Mouse (Mus musculus) brown adipose tissue, adult 24 weeks (tissue): ENCODE data around the gene App. TPM values are rescaled to one million over a fixed set of nuclear protein-coding genes. Genes with fewer than 3 reads are reported as not detected.

Source experiments
- H3K27ac ChIP-seq: fragments of 200-500 bp; replicated peaks from 2 replicates; pipeline ENCODE4 v1.5.1; 2012; ENCODE audit warnings: low read depth, mild to moderate bottlenecking, low read length
- H3K4me1 ChIP-seq: fragments of 200-500 bp; 2 replicates; pipeline ENCODE4 v1.6.1; 2012; ENCODE audit warnings: low read length, mixed read lengths; ENCODE audit not compliant: control insufficient read depth, insufficient read depth, insufficient read length
- H3K4me3 ChIP-seq: fragments of 200-500 bp; 2 replicates; pipeline ENCODE4 v1.5.1; 2012; ENCODE audit warnings: low read depth, mild to moderate bottlenecking, low read length, moderate library complexity; ENCODE audit not compliant: insufficient read depth
- polyA plus RNA-seq: library from polyadenylated mRNA; stranded (reverse); fragments of >200 nt; gene quantifications from 2 replicates; pipeline ENCODE4 v1.2.4, GENCODE M21; 2012; ENCODE audit not compliant: missing spikeins, insufficient read depth, insufficient read length

Gene App
- 71.4 and 80.5 TPM in 2 replicates for polyA plus RNA-seq

DNA sequence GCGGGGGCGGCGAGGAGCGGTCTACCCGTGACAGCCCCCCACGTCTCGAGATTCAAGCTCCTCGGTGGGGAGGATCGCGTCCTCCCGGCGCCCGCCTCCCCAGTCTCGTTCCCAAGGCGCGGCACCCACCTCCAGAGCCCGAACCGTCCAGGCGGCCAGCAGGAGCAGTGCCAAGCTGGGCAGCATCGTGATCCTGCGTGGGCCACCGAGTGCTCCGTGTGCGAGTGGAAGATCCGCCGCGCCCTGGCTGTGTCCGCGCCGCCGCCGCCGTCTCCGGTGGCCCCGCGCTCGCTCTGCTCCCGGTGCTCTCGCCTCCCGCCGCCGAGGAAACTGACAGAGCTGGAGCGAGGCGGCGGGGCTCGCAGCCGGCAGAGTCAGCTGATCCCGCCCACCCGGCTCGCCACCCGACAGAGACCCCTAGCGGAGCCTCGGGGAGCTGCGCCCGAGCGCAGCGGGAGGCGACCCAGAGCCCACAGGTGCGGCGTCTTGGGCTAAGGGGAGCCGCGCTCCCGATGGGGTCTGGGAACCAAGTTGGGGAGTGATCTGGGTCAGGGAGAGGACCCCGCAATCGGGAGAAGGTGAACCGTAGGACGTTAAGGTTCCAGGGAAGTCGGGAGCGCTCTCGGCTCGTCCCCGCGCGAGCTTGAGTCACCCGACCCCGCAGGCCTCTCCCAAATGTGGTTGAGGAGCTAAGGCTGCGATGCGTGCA, at the start of gene App:
Gene App (minus strand): TSS at position 394 of the 709 bp plus-strand sequence.
- H3K4me3 ChIP-seq = peak within 1 kb of the TSS; percentile 98
- H3K4me1 ChIP-seq = peaks cover 11% of the 10 kb centered on the region
- H3K27ac ChIP-seq = peak within 1 kb of the TSS; percentile 83

GRCm38 (mm10) chr16:85215846-85216245, 42.3 kb upstream of the App start:
- H3K4me3 ChIP-seq = no peak overlapping the region
- H3K27ac ChIP-seq = no peak overlapping the region
- H3K4me1 ChIP-seq = no peaks in the 10 kb centered on the region

GRCm38 (mm10) chr16:85215173-85215572, 41.6 kb upstream of the App start:
- Histone ChIP-seq H3K4me1 (no peaks in the 10 kb centered on the region), H3K4me3 (no peak overlapping the region), H3K27ac (no peak overlapping the region)

DNA sequence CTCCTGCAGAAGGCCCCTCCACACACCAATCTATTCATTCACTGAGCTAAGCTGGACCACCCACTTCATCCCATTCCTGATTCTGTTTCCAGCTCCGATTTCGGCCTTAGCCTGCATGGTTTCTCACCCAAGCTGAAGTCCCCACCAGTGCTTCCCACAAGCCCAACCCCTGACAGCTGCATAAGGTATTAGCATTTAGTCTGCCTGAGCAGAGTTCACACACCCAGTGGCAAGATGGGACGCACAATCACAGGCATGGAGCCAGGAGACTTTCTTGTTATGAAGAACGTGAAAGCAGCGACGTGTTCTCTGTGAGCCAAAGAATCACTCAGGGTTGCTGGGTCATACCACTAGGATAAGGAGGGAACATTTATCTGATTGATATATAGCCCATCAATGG, 22.1 kb upstream of the App start:
- H3K27ac ChIP-seq = no peak overlapping the region
- H3K4me3 ChIP-seq = no peak overlapping the region
- peaks cover 2% of the 10 kb centered on the region; the same call in 1 of the 2 replicates for H3K4me1 ChIP-seq

- Histone ChIP-seq H3K4me1 (peaks cover 2% of the 10 kb centered on the region; the same call in 1 of the 2 replicates), H3K4me3 (no peak overlapping the region), H3K27ac (no peak overlapping the region)
Observed at GRCm38 (mm10) chr16:85195167-85195566, 21.6 kb upstream of the App start.

DNA sequence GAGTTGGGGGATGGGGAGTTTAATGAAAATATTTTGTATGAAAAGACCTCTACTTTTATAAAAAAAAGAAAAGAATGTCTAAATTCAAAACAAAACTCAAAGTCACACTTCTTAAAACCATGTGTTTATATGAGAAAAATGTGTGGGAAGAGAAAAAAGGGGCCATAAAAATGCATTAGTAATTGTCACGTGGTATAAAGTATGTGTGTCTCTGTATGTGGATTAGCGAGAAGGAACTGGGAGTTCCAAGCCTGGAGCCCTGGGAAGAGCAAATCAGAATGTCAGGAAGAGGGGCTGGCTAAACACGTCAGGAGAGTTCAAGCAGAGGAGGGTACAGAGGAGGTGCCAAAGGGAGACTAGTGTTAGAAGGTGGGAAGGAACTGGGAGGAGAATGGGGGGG, 7.9 kb upstream of the App start:
- H3K4me1 ChIP-seq = no peaks in the 10 kb centered on the region; the same call in 1 of the 2 replicates
- H3K4me3 ChIP-seq = no peak overlapping the region
- H3K27ac ChIP-seq = no peak overlapping the region

GRCm38 (mm10) chr16:85180710-85181109, 7.1 kb upstream of the App start:
- no peak overlapping the region for H3K4me3 ChIP-seq
- no peaks in the 10 kb centered on the region; the same call in 1 of the 2 replicates for H3K4me1 ChIP-seq
- no peak overlapping the region for H3K27ac ChIP-seq

DNA sequence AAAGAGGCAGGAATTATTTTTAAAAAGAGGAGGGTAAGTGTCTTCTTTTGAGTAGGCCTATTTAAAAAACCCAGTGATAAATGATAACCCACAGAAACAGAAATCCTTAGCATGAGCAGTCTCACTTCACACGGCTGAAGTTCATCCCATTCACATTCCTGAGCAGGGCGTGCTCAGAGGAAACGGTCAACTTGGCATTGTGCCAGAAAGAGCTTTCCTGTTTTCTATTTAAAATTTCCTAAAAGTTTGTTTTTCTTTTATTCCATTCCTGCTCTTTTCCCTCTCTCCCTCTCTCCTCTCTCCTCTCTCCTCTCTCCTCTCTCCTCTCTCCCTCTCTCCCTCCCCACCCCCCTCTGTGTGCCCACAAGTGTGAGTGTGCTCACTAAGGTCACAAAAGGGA, 3.1 kb upstream of the App start:
- Histone ChIP-seq H3K4me3 (no peak overlapping the region), H3K4me1 (no peaks in the 10 kb centered on the region; the same call in 1 of the 2 replicates), H3K27ac (no peak overlapping the region)

- peaks cover 13% of the 10 kb centered on the region for H3K4me1 ChIP-seq
- H3K27ac ChIP-seq = peak overlapping the region; percentile 83
- H3K4me3 ChIP-seq = peak overlapping the region; percentile 98
Observed at GRCm38 (mm10) chr16:85172571-85173372, 794 bp downstream of the App start.

- Histone ChIP-seq H3K4me1 (peaks cover 13% of the 10 kb centered on the region), H3K27ac (peak overlapping the region; percentile 83), H3K4me3 (peak overlapping the region; percentile 98)
Observed at GRCm38 (mm10) chr16:85171976-85172570, 1.5 kb downstream of the App start.

DNA sequence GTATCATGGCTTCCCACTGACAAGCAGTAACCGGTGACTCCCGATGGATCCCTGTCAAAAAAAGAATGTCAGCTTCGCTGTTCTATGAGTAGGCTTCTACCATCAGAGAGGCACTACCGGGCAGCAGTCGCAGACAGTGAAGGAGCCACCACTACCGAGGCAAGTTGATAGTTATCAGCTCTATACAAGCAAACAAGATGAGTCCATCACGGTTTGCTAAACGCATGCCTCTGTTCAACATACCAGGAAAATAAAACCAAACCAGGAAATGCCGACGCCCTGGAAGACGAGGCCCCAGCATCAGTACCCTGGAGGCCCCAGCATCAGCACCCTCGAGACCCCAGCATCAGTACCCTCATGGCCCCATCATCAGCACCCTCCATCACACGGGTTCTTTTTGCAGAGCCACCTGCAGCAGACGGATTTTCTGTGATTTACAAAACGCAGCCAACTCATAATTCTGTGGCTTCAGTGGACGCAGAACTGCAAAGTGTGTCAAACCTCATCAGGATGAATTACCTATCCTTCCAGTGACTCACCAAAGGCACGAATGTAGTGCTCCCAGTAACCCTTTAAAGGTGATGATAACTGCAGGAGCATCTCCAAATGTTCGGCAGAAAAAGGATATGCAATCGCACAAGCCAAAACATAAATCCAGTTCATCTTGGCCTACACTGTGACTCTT, 2.6 kb downstream of the App start:
- Histone ChIP-seq H3K4me1 (peaks cover 13% of the 10 kb centered on the region), H3K4me3 (peak overlapping the region; percentile 19; the same call in 1 of the 2 replicates), H3K27ac (no peak overlapping the region; the same call in 1 of the 2 replicates)

- Histone ChIP-seq H3K4me1 (peaks cover 16% of the 10 kb centered on the region), H3K27ac (peak overlapping the region; percentile 32; the same call in 1 of the 2 replicates), H3K4me3 (no peak overlapping the region)
Observed at GRCm38 (mm10) chr16:85168821-85169220, 4.7 kb downstream of the App start.

DNA sequence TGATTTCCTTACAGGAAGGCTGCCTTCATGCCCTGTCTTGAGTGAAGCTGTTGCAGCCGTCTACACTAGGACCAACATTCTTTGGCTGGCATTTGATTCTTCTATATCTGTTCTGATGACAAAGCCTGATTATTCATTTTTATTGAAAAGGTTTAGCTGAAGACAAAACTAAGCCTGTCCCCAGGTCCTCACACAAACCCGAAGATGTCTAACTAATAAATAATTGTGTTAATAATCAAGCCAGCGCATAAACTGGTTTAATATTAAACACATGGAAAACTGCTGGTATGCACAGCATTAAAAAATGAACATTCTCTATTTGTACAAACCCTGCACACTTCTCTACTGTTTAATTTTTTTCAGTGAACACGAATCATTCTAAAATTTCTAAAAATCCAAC, 7.4 kb downstream of the App start:
- Histone ChIP-seq H3K4me1 (peaks cover 17% of the 10 kb centered on the region), H3K4me3 (no peak overlapping the region), H3K27ac (no peak overlapping the region)

DNA sequence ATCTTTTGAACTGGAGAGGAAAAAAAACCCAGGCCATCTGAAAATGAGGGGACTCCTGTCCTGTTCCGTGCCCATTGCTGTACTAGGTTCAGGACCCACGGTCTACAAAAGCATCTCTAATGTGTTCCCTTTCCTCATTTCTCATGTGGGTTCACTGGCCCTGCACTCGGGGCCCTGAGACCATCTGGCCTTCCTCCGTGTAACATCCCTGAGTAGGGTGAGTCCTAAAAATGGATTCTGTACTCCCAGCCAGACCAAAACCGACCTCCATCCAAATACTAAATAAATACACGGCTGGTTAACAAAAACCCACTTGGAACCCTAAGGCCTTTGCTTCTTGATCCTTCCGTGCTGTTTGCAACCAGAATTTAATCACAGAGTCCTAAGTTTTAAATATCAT, 7.9 kb downstream of the App start:
- Histone ChIP-seq H3K4me1 (peaks cover 17% of the 10 kb centered on the region), H3K27ac (no peak overlapping the region), H3K4me3 (no peak overlapping the region)

GRCm38 (mm10) chr16:85165177-85165576, 8.4 kb downstream of the App start:
- H3K4me3 ChIP-seq = no peak overlapping the region
- no peak overlapping the region for H3K27ac ChIP-seq
- H3K4me1 ChIP-seq = peaks cover 17% of the 10 kb centered on the region
